24 mouse cellular contexts compared by ENCODE assay signal in genomic region chr3:131247447-131247846, GRCm38 (mm10). TPM values are rescaled to one million over a fixed set of nuclear protein-coding genes. Genes with fewer than 3 reads are reported as not detected.
DNase-seq lines count a peak whose midpoint lies in the region; ATAC-seq and TF ChIP-seq lines count a peak whose summit lies in the region.
"Had no signal": no experiment of that assay in that cellular context is flagged by ENCODE, and none has a peak within 500 bp of the region (broad histone marks: within the 10 kb centered on the region; RNA-seq: fewer than 3 reads in every experiment).

No protein-coding gene starts in this region.

- TF ChIP-seq POLR2A in liver, adult 2 months (IDR thresholded peaks at IDR 0.05; ENCODE audit: extremely low read depth, insufficient read depth, low read length) = no peak

- WGBS in heart, postnatal 0 days = 70% methylated on average over 6 of the region's 6 CpGs
- 52% methylated on average over 6 of the region's 6 CpGs for WGBS in liver, adult 2 months
- 82% methylated on average over 6 of the region's 6 CpGs for WGBS in liver, embryonic 11.5 days
- WGBS in midbrain, embryonic 14.5 days = 77% methylated on average over 6 of the region's 6 CpGs
- WGBS in midbrain, embryonic 15.5 days = 79% methylated on average over 6 of the region's 6 CpGs

- no peak overlapping the region for H3K9ac ChIP-seq in heart, postnatal 0 days (replicated peaks; ENCODE audit: low read depth, low read length)
- no peak overlapping the region for H3K9ac ChIP-seq in liver, adult 2 months (ENCODE audit: low read depth, low read length)
- no peak overlapping the region for H3K9ac ChIP-seq in liver, embryonic 11.5 days (ENCODE audit: low read depth, low read length)
- no peak overlapping the region for H3K9ac ChIP-seq in midbrain, embryonic 14.5 days (replicated peaks; ENCODE audit: low read length)
- H3K9ac ChIP-seq in midbrain, embryonic 15.5 days = no peak overlapping the region
- H3K9ac ChIP-seq: embryonic facial prominence, embryonic 13.5 days; forebrain, embryonic 15.5 days; heart, embryonic 13.5 days; limb, embryonic 15.5 days; neural tube, embryonic 13.5 days had no signal

- TF ChIP-seq EP300 in heart, postnatal 0 days (IDR thresholded peaks at IDR 0.05; ENCODE audit: low read depth) = no peak

- no peaks in the 10 kb centered on the region for H3K27me3 ChIP-seq in heart, postnatal 0 days (ENCODE audit: control insufficient read depth, insufficient read depth, low read length)
- H3K27me3 ChIP-seq in liver, adult 2 months (ENCODE audit: control insufficient read depth, insufficient read depth, low read length) = no peaks in the 10 kb centered on the region
- no peaks in the 10 kb centered on the region for H3K27me3 ChIP-seq in liver, embryonic 11.5 days (replicated peaks; ENCODE audit: control insufficient read depth, insufficient read depth, low read length)
- no peaks in the 10 kb centered on the region for H3K27me3 ChIP-seq in E14TG2a.4 (ENCODE audit: insufficient read depth, low read length)
- H3K27me3 ChIP-seq in midbrain, embryonic 14.5 days (ENCODE audit: control insufficient read depth, insufficient read depth, low read length) = no peaks in the 10 kb centered on the region
- H3K27me3 ChIP-seq in midbrain, embryonic 15.5 days (replicated peaks) = no peaks in the 10 kb centered on the region
- H3K27me3 ChIP-seq: embryonic facial prominence, embryonic 13.5 days; forebrain, embryonic 15.5 days; heart, embryonic 13.5 days; limb, embryonic 15.5 days; neural tube, embryonic 13.5 days had no signal

- H3K27ac ChIP-seq in heart, postnatal 0 days (ENCODE audit: low read depth) = 0 out of 2 replicates have a peak overlapping the region, but pooled peaks have one; percentile 92
- H3K27ac ChIP-seq in liver, adult 2 months (replicated peaks; ENCODE audit: insufficient read depth, low read depth, low read length) = no peak overlapping the region; the same call in 1 of the 2 replicates
- no peak overlapping the region for H3K27ac ChIP-seq in liver, embryonic 11.5 days (ENCODE audit: low read depth, low read length)
- no peak overlapping the region for H3K27ac ChIP-seq in midbrain, embryonic 14.5 days (replicated peaks; ENCODE audit: low read depth, low read length)
- no peak overlapping the region for H3K27ac ChIP-seq in midbrain, embryonic 15.5 days
- H3K27ac ChIP-seq: embryonic facial prominence, embryonic 13.5 days; forebrain, embryonic 10.5 days; forebrain, embryonic 15.5 days; limb, embryonic 10.5 days; limb, embryonic 15.5 days; midbrain, embryonic 10.5 days; neural tube, embryonic 13.5 days had no signal

- H3K36me3 ChIP-seq in heart, postnatal 0 days (replicated peaks; ENCODE audit: control insufficient read depth, insufficient read depth, low read length) = peaks cover 39% of the 10 kb centered on the region
- H3K36me3 ChIP-seq in liver, adult 2 months (ENCODE audit: control insufficient read depth, insufficient read depth, low read length) = peaks cover 23% of the 10 kb centered on the region; the same call in 1 of the 2 replicates
- peaks cover 10% of the 10 kb centered on the region; the same call in 1 of the 2 replicates for H3K36me3 ChIP-seq in liver, embryonic 11.5 days (ENCODE audit: control insufficient read depth, insufficient read depth, low read length)
- peaks cover 90% of the 10 kb centered on the region for H3K36me3 ChIP-seq in E14TG2a.4 (ENCODE audit: insufficient read depth, low read length)
- no peaks in the 10 kb centered on the region for H3K36me3 ChIP-seq in midbrain, embryonic 14.5 days (ENCODE audit: control insufficient read depth, insufficient read depth, low read length)
- H3K36me3 ChIP-seq in midbrain, embryonic 15.5 days (replicated peaks) = no peaks in the 10 kb centered on the region
- H3K36me3 ChIP-seq: forebrain, embryonic 15.5 days; neural tube, embryonic 13.5 days had no signal

- peaks cover 29% of the 10 kb centered on the region for H3K4me1 ChIP-seq in heart, postnatal 0 days (ENCODE audit: control insufficient read depth, insufficient read depth)
- peaks cover 21% of the 10 kb centered on the region for H3K4me1 ChIP-seq in liver, adult 2 months (ENCODE audit: control insufficient read depth, insufficient read depth, low read length)
- no peaks in the 10 kb centered on the region for H3K4me1 ChIP-seq in liver, embryonic 11.5 days (replicated peaks; ENCODE audit: control insufficient read depth, insufficient read depth, low read length)
- H3K4me1 ChIP-seq in E14TG2a.4 (replicated peaks; ENCODE audit: low read depth, low read length) = peaks cover 74% of the 10 kb centered on the region
- H3K4me1 ChIP-seq in midbrain, embryonic 14.5 days (ENCODE audit: control insufficient read depth, insufficient read depth, low read length) = no peaks in the 10 kb centered on the region
- H3K4me1 ChIP-seq in midbrain, embryonic 15.5 days = no peaks in the 10 kb centered on the region
- H3K4me1 ChIP-seq: limb, embryonic 15.5 days; midbrain, embryonic 10.5 days had no signal

- H3K9me3 ChIP-seq in heart, postnatal 0 days (replicated peaks; ENCODE audit: control insufficient read depth, low read length) = no peaks in the 10 kb centered on the region
- H3K9me3 ChIP-seq in liver, embryonic 11.5 days (ENCODE audit: control insufficient read depth, low read length) = no peaks in the 10 kb centered on the region
- no peaks in the 10 kb centered on the region for H3K9me3 ChIP-seq in E14TG2a.4 (ENCODE audit: low read length)
- H3K9me3 ChIP-seq in midbrain, embryonic 14.5 days (ENCODE audit: control insufficient read depth, low read length) = no peaks in the 10 kb centered on the region
- H3K9me3 ChIP-seq in midbrain, embryonic 15.5 days = no peaks in the 10 kb centered on the region
- H3K9me3 ChIP-seq: embryonic facial prominence, embryonic 13.5 days; forebrain, embryonic 10.5 days; forebrain, embryonic 15.5 days; G1E; heart, embryonic 13.5 days; limb, embryonic 10.5 days; limb, embryonic 15.5 days; midbrain, embryonic 10.5 days; neural tube, embryonic 13.5 days had no signal

- H3K79me2 ChIP-seq in liver, adult 2 months (ENCODE audit: control insufficient read depth, insufficient read depth, low read length) = peaks cover 18% of the 10 kb centered on the region; the same call in 1 of the 2 replicates

- DNase-seq in heart, postnatal 0 days (ENCODE audit: low spot score) = no peak
- no peak for DNase-seq in heart, adult 18-20 months
- DNase-seq in liver, adult 2 months (ENCODE audit: extremely low read depth, low read depth, low spot score) = peak; percentile 72
- no peak for DNase-seq in liver, embryonic 11.5 days (ENCODE audit: low spot score)
- DNase-seq in ES-CJ7 (ENCODE audit: low read depth, low spot score) = peak; percentile 50
- no peak for DNase-seq in midbrain, embryonic 14.5 days
- DNase-seq: adrenal gland, postnatal 25 days; B cell, adult 2 months; cerebellum, adult 18-20 months; cerebellum, postnatal 10 days; layer of hippocampus, postnatal 36 days; lung, postnatal 14 days had no signal

- H3K4me2 ChIP-seq in heart, postnatal 0 days (ENCODE audit: low read depth, low read length) = no peak overlapping the region
- H3K4me2 ChIP-seq in liver, embryonic 11.5 days = no peak overlapping the region
- H3K4me2 ChIP-seq in midbrain, embryonic 14.5 days (ENCODE audit: low read length) = no peak overlapping the region
- H3K4me2 ChIP-seq in midbrain, embryonic 15.5 days = no peak overlapping the region
- H3K4me2 ChIP-seq: embryonic facial prominence, embryonic 13.5 days; forebrain, embryonic 15.5 days; heart, embryonic 13.5 days; limb, embryonic 15.5 days; neural tube, embryonic 13.5 days had no signal

- ATAC-seq in heart, postnatal 0 days (ENCODE audit: insufficient read depth, low read depth) = no peak
- ATAC-seq in liver, embryonic 11.5 days (replicated peaks; ENCODE audit: low FRiP score) = no peak
- no peak for ATAC-seq in midbrain, embryonic 14.5 days (ENCODE audit: low FRiP score, low TSS enrichment)
- no peak for ATAC-seq in midbrain, embryonic 15.5 days (replicated peaks)
- ATAC-seq: hindbrain, embryonic 16.5 days had no signal

- TF ChIP-seq CTCF in heart, postnatal 0 days (IDR thresholded peaks at IDR 0.05; ENCODE audit: low read depth) = no peak
- TF ChIP-seq CTCF in liver, adult 2 months (IDR thresholded peaks at IDR 0.05; ENCODE audit: low read depth, low read length) = peak; percentile 51
- no peak for TF ChIP-seq CTCF in E14TG2a.4 (conservative IDR thresholded peaks at IDR 0.05; ENCODE audit: low read length)

- no peak overlapping the region for H3K4me3 ChIP-seq in heart, postnatal 0 days (ENCODE audit: low read depth, low read length)
- no peak overlapping the region for H3K4me3 ChIP-seq in liver, adult 2 months (ENCODE audit: insufficient read depth, low read depth, low read length)
- no peak overlapping the region for H3K4me3 ChIP-seq in liver, embryonic 11.5 days (ENCODE audit: low read depth, low read length)
- 0 out of 2 replicates have a peak overlapping the region, but pooled peaks have one; percentile 1 for H3K4me3 ChIP-seq in E14TG2a.4 (replicated peaks; ENCODE audit: low read length)
- no peak overlapping the region for H3K4me3 ChIP-seq in midbrain, embryonic 14.5 days (replicated peaks; ENCODE audit: low read depth, low read length)
- H3K4me3 ChIP-seq in midbrain, embryonic 15.5 days = no peak overlapping the region
- H3K4me3 ChIP-seq: embryonic facial prominence, embryonic 13.5 days; forebrain, embryonic 10.5 days; forebrain, embryonic 15.5 days; heart, embryonic 13.5 days; limb, embryonic 10.5 days; limb, embryonic 15.5 days; midbrain, embryonic 10.5 days; neural tube, embryonic 13.5 days had no signal

RNA-seq across cellular contexts. Expression of gene Hadh, which starts 24.5 kb away (rescaled TPM):
- total RNA-seq in heart, postnatal 0 days (2014; rRNA removed; ENCODE audit: low replicate concordance) = 237 and 275 TPM in 2 replicates
- polyA plus RNA-seq in heart, postnatal 0 days (2015; fragmentation: Nextera tagmentation; extraction: Ambion mirVana) = 433 and 464 TPM in 2 replicates
- total RNA-seq in heart, adult 18-20 months (2021) = 100 to 1,000 TPM; 762 to 848 TPM
- total RNA-seq in liver, adult 2 months (2014; rRNA removed) = 282 and 302 TPM in 2 replicates
- 366 and 410 TPM in 2 replicates for polyA plus RNA-seq in liver, adult 2 months (2012; rRNA removed)
- 134 TPM in 2 replicates for polyA plus RNA-seq in liver, embryonic 11.5 days (2014; fragmentation: Nextera tagmentation; extraction: Ambion mirVana)
- polyA plus RNA-seq in midbrain, embryonic 14.5 days (2014; fragmentation: Nextera tagmentation; extraction: Ambion mirVana) = 20.8 and 26.5 TPM in 2 replicates
- polyA plus RNA-seq in midbrain, embryonic 15.5 days (2015; fragmentation: Nextera tagmentation; extraction: Ambion mirVana) = 20.8 and 21.1 TPM in 2 replicates

RNA-seq across cellular contexts. Expression of gene Cyp2u1, which starts 55.6 kb away (rescaled TPM):
- 18.4 and 47.2 TPM in 2 replicates for total RNA-seq in heart, postnatal 0 days (2014; rRNA removed; ENCODE audit: low replicate concordance)
- polyA plus RNA-seq in heart, postnatal 0 days (2015; fragmentation: Nextera tagmentation; extraction: Ambion mirVana) = 20.0 and 21.4 TPM in 2 replicates
- total RNA-seq in heart, adult 18-20 months (2021) = 10 to 100 TPM; 31.5 to 32.9 TPM
- 6.0 and 17.4 TPM in 2 replicates for total RNA-seq in liver, adult 2 months (2014; rRNA removed)
- polyA plus RNA-seq in liver, adult 2 months (2012; rRNA removed) = 10.4 and 21.0 TPM in 2 replicates
- 0.69 and 0.83 TPM in 2 replicates for polyA plus RNA-seq in liver, embryonic 11.5 days (2014; fragmentation: Nextera tagmentation; extraction: Ambion mirVana)
- polyA plus RNA-seq in midbrain, embryonic 14.5 days (2014; fragmentation: Nextera tagmentation; extraction: Ambion mirVana) = 6.4 and 6.7 TPM in 2 replicates
- 7.3 and 8.1 TPM in 2 replicates for polyA plus RNA-seq in midbrain, embryonic 15.5 days (2015; fragmentation: Nextera tagmentation; extraction: Ambion mirVana)
- polyA plus RNA-seq: G1E had no signal

Comparison
In these comparisons a context has a peak if more than half of its experiments do, and no peak if none do; other contexts are left out.
1. DNase-seq: peak in liver, adult 2 months (single experiment) and ES-CJ7 (single experiment); none in heart, postnatal 0 days (single experiment), heart, adult 18-20 months (0 of 2), liver, embryonic 11.5 days (single experiment) and midbrain, embryonic 14.5 days (single experiment).